Mouse (Mus musculus) cerebellum, postnatal 10 days (tissue): Measurements from ENCODE around the gene Klhl11.
A peak's percentile ranks its signal among the peaks of the same experiment; 100 is the strongest.

ENCODE experiments used
- DNase-seq, 2 experiments: peaks; one replicate each; pipeline ENCODE4 v3.0.0; 2021; ENCODE audit warnings: mixed read lengths in 2 of 2

Gene Klhl11

GRCm38 (mm10) chr11:100465833-100466232 is 6.7 kb downstream of the Klhl11 start:
- DNase-seq, result no peak

GRCm38 (mm10) chr11:100465229-100465792 is 7.2 kb downstream of the Klhl11 start:
- DNase-seq, result no peak

- DNase-seq, result peak; percentile 46 to 57
Observed at GRCm38 (mm10) chr11:100462699-100463098, 9.8 kb downstream of the Klhl11 start.

- no peak for DNase-seq
Observed at GRCm38 (mm10) chr11:100457711-100458110, 14.8 kb downstream of the Klhl11 start.

GRCm38 (mm10) chr11:100457247-100457646 is 15.3 kb downstream of the Klhl11 start:
- no peak for DNase-seq

GRCm38 (mm10) chr11:100442625-100443024 is 29.9 kb downstream of the Klhl11 start:
- DNase-seq, result peak; percentile 56 to 62

GRCm38 (mm10) chr11:100441797-100442196 is 30.7 kb downstream of the Klhl11 start, which contains the start of the genes Nt5c3b and Klhl10:
Gene Nt5c3b (minus strand): TSS chr11:100441808.
Gene Klhl10 (plus strand): TSS chr11:100441917.
- DNase-seq, result no peak

- peak; percentile 90 to 93 for DNase-seq
Observed at GRCm38 (mm10) chr11:100440691-100441522, 31.6 kb downstream of the Klhl11 start.

- no peak for DNase-seq
Observed at GRCm38 (mm10) chr11:100437901-100438300, 34.6 kb downstream of the Klhl11 start.

- no peak for DNase-seq
Observed at GRCm38 (mm10) chr11:100435678-100436246, 36.8 kb downstream of the Klhl11 start.

GRCm38 (mm10) chr11:100432002-100432401 is 40.5 kb downstream of the Klhl11 start:
- no peak for DNase-seq

GRCm38 (mm10) chr11:100430052-100430451 is 42.5 kb downstream of the Klhl11 start:
- DNase-seq, result peak; percentile 43 to 51

- DNase-seq, result peak; percentile 78 to 82
Observed at GRCm38 (mm10) chr11:100428612-100429199, 43.8 kb downstream of the Klhl11 start.

- DNase-seq, result no peak
Observed at GRCm38 (mm10) chr11:100426820-100427219, 45.7 kb downstream of the Klhl11 start.

- peak; percentile 87 for DNase-seq
Observed at GRCm38 (mm10) chr11:100425851-100426250, 46.7 kb downstream of the Klhl11 start.

- no peak for DNase-seq
Observed at GRCm38 (mm10) chr11:100423836-100424235, 48.7 kb downstream of the Klhl11 start.

- no peak for DNase-seq
Observed at GRCm38 (mm10) chr11:100421537-100421936, 51.0 kb downstream of the Klhl11 start.

- DNase-seq, result peak; percentile 49 to 51
Observed at GRCm38 (mm10) chr11:100414914-100415822, 57.4 kb downstream of the Klhl11 start, which contains the start of gene Fkbp10. Gene Fkbp10 (plus strand): TSS chr11:100415697.

GRCm38 (mm10) chr11:100414021-100414913 is 58.3 kb downstream of the Klhl11 start, which contains the start of gene P3h4:
Gene P3h4 (minus strand): TSS chr11:100414836.
- DNase-seq, result peak; percentile 91 to 92

- DNase-seq, result no peak
Observed at GRCm38 (mm10) chr11:100413541-100413940, 59.0 kb downstream of the Klhl11 start.
